Mouse (Mus musculus): ENCODE measurements around the gene Vars. TPM values are rescaled to one million over a fixed set of nuclear protein-coding genes. Genes with fewer than 3 reads are reported as not detected.
"Not testable (repeated sequence)": the region's sequence is repeated elsewhere in the genome, so short reads cannot be mapped to it uniquely, and the experiment has no call there.

Vars gene
- polyA plus RNA-seq, 1 experiment from 2014 or later: 51.1 TPM

DNA sequence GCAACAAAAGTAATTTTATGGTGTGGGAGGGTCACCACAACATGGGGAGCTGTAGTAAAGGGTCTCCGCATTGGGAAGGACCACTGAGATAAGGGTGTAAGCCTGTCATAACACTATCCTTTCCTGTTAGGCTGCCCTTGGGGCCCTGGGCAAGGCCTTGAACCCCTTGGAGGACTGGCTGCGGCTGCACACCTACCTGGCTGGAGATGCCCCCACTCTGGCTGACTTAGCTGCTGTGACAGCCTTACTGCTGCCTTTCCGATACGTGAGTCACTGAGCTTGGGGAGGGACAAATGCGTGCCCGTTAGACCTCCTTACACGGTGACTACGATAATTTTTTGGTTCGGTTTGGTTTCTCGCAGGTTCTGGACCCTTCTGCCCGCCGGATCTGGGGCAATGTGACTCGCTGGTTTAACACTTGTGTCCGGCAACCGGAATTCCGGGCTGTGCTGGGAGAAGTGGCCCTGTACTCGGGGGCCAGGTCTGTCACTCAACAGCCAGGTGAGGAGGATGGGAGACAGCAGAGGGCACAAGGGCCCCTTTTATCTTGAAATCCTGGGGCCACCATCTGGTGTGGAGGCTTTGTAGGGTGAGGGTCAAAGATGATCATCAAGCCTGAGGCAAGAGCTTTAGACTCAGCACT is 3.4 kb downstream of the Vars start:
- Histone ChIP-seq H3K4me1 (ENCODE audit: control insufficient read depth, insufficient read depth, low read length) (peaks cover 11% of the 10 kb centered on the region), H3K9me3 (ENCODE audit: control insufficient read depth, low read length) (no peaks in the 10 kb centered on the region), H3K9ac (replicated peaks; ENCODE audit: low read length) (no peak overlapping the region), H3K4me3 (replicated peaks; ENCODE audit: low read depth, low read length) (no peak overlapping the region), H3K36me3 (ENCODE audit: control insufficient read depth, insufficient read depth, low read length) (peaks cover 42% of the 10 kb centered on the region), H3K27me3 (ENCODE audit: control insufficient read depth, insufficient read depth, low read length) (no peaks in the 10 kb centered on the region), H3K4me2 (ENCODE audit: low read length) (no peak overlapping the region), H3K27ac (replicated peaks; ENCODE audit: low read depth, low read length) (no peak overlapping the region)
- ATAC-seq (ENCODE audit: low FRiP score, low TSS enrichment) (no peak), DNase-seq (no peak)
- WGBS: 97% methylated on average over 17 of the region's 17 CpGs

GRCm38 (mm10) chr17:35005158-35005557 is 4.4 kb downstream of the Vars start:
- Histone ChIP-seq H3K9me3 (ENCODE audit: control insufficient read depth, low read length) (no peaks in the 10 kb centered on the region), H3K9ac (replicated peaks; ENCODE audit: low read length) (no peak overlapping the region), H3K4me2 (ENCODE audit: low read length) (no peak overlapping the region), H3K4me1 (ENCODE audit: control insufficient read depth, insufficient read depth, low read length) (peaks cover 11% of the 10 kb centered on the region), H3K36me3 (ENCODE audit: control insufficient read depth, insufficient read depth, low read length) (peaks cover 47% of the 10 kb centered on the region), H3K4me3 (replicated peaks; ENCODE audit: low read depth, low read length) (no peak overlapping the region), H3K27me3 (ENCODE audit: control insufficient read depth, insufficient read depth, low read length) (no peaks in the 10 kb centered on the region), H3K27ac (replicated peaks; ENCODE audit: low read depth, low read length) (no peak overlapping the region)
- DNase-seq (no peak), ATAC-seq (ENCODE audit: low FRiP score, low TSS enrichment) (no peak)
- 96% methylated on average over 10 of the region's 10 CpGs for WGBS

GRCm38 (mm10) chr17:35005902-35006301 is 5.1 kb downstream of the Vars start:
- ATAC-seq (ENCODE audit: low FRiP score, low TSS enrichment); H3K4me3 ChIP-seq (replicated peaks; ENCODE audit: low read depth, low read length); H3K9me3 ChIP-seq (ENCODE audit: control insufficient read depth, low read length); H3K4me2 ChIP-seq (ENCODE audit: low read length); DNase-seq; H3K9ac ChIP-seq (replicated peaks; ENCODE audit: low read length); H3K27ac ChIP-seq (replicated peaks; ENCODE audit: low read depth, low read length); H3K27me3 ChIP-seq (ENCODE audit: control insufficient read depth, insufficient read depth, low read length): not testable (repeated sequence)
- H3K36me3 ChIP-seq (ENCODE audit: control insufficient read depth, insufficient read depth, low read length): peaks cover 55% of the 10 kb centered on the region
- 93% methylated on average over 4 of the region's 5 CpGs for WGBS
- peaks cover 11% of the 10 kb centered on the region for H3K4me1 ChIP-seq (ENCODE audit: control insufficient read depth, insufficient read depth, low read length)

- Histone ChIP-seq H3K9ac (replicated peaks; ENCODE audit: low read length) (no peak overlapping the region), H3K4me1 (ENCODE audit: control insufficient read depth, insufficient read depth, low read length) (peaks cover 3% of the 10 kb centered on the region), H3K27ac (replicated peaks; ENCODE audit: low read depth, low read length) (no peak overlapping the region), H3K27me3 (ENCODE audit: control insufficient read depth, insufficient read depth, low read length) (no peaks in the 10 kb centered on the region), H3K9me3 (ENCODE audit: control insufficient read depth, low read length) (no peaks in the 10 kb centered on the region), H3K4me3 (replicated peaks; ENCODE audit: low read depth, low read length) (no peak overlapping the region), H3K4me2 (ENCODE audit: low read length) (no peak overlapping the region), H3K36me3 (ENCODE audit: control insufficient read depth, insufficient read depth, low read length) (peaks cover 70% of the 10 kb centered on the region)
- DNase-seq (no peak), ATAC-seq (ENCODE audit: low FRiP score, low TSS enrichment) (no peak)
- 96% methylated on average over 7 of the region's 7 CpGs for WGBS
These were observed 6.7 kb downstream of the Vars start for GRCm38 (mm10) chr17:35007387-35007991.

DNA sequence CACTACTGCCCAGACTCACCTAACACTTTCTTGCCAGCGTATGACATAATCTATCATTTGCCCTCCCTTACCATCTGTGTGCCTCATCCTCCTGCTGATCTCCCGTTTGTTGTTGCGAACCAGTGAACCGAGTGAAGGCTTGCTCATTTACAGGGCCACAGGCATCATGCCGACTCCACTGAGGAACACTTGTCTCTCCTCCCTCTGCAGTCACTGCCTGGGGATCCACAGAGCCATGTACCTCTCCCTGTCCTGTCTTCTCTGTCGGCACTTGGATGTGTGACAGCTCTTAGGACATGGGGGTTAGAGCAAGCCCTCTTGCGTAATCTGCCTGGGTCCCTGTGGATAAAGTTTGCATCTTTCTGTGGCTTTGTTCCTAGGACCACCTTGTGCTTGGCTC is 8.8 kb downstream of the Vars start:
- no peak overlapping the region for H3K4me2 ChIP-seq (ENCODE audit: low read length)
- H3K9me3 ChIP-seq (ENCODE audit: control insufficient read depth, low read length): no peaks in the 10 kb centered on the region
- ATAC-seq (ENCODE audit: low FRiP score, low TSS enrichment) (no peak), DNase-seq (no peak)
- H3K36me3 ChIP-seq (ENCODE audit: control insufficient read depth, insufficient read depth, low read length): peaks cover 85% of the 10 kb centered on the region
- H3K27me3 ChIP-seq (ENCODE audit: control insufficient read depth, insufficient read depth, low read length): no peaks in the 10 kb centered on the region
- 86% methylated on average over 7 of the region's 7 CpGs for WGBS
- no peaks in the 10 kb centered on the region for H3K4me1 ChIP-seq (ENCODE audit: control insufficient read depth, insufficient read depth, low read length)
- H3K9ac ChIP-seq (replicated peaks; ENCODE audit: low read length): no peak overlapping the region
- no peak overlapping the region for H3K4me3 ChIP-seq (replicated peaks; ENCODE audit: low read depth, low read length)
- H3K27ac ChIP-seq (replicated peaks; ENCODE audit: low read depth, low read length): no peak overlapping the region

GRCm38 (mm10) chr17:35011440-35011839 is 10.7 kb downstream of the Vars start:
- Histone ChIP-seq H3K4me1 (ENCODE audit: control insufficient read depth, insufficient read depth, low read length) (no peaks in the 10 kb centered on the region), H3K27me3 (ENCODE audit: control insufficient read depth, insufficient read depth, low read length) (no peaks in the 10 kb centered on the region), H3K27ac (replicated peaks; ENCODE audit: low read depth, low read length) (no peak overlapping the region), H3K36me3 (ENCODE audit: control insufficient read depth, insufficient read depth, low read length) (peaks cover 89% of the 10 kb centered on the region), H3K4me2 (ENCODE audit: low read length) (no peak overlapping the region), H3K9me3 (ENCODE audit: control insufficient read depth, low read length) (no peaks in the 10 kb centered on the region), H3K9ac (replicated peaks; ENCODE audit: low read length) (no peak overlapping the region), H3K4me3 (replicated peaks; ENCODE audit: low read depth, low read length) (no peak overlapping the region)
- WGBS: 91% methylated on average over 8 of the region's 8 CpGs
- no peak for ATAC-seq (ENCODE audit: low FRiP score, low TSS enrichment)
- DNase-seq: no peak

DNA sequence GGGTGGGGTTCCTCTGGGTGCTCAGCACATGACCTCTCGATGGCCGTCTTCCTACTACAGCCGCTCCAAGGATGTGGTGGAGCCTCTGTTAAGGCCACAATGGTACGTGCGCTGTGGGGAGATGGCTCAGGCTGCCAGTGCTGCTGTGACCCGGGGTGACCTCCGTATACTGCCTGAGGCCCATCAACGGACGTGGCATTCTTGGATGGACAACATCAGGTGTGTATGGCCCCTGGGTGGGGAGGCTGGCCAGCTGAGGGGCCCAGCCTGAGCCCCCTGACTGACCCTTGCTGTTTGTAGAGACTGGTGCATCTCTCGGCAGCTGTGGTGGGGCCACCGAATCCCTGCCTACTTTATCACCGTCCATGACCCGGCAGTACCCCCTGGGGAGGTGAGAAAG is 11.6 kb downstream of the Vars start:
- WGBS: 93% methylated on average over 13 of the region's 13 CpGs
- no peak overlapping the region for H3K4me3 ChIP-seq (replicated peaks; ENCODE audit: low read depth, low read length)
- peaks cover 85% of the 10 kb centered on the region for H3K36me3 ChIP-seq (ENCODE audit: control insufficient read depth, insufficient read depth, low read length)
- no peaks in the 10 kb centered on the region for H3K4me1 ChIP-seq (ENCODE audit: control insufficient read depth, insufficient read depth, low read length)
- ATAC-seq (ENCODE audit: low FRiP score, low TSS enrichment) (no peak), DNase-seq (no peak)
- H3K27me3 ChIP-seq (ENCODE audit: control insufficient read depth, insufficient read depth, low read length): no peaks in the 10 kb centered on the region
- no peak overlapping the region for H3K9ac ChIP-seq (replicated peaks; ENCODE audit: low read length)
- no peaks in the 10 kb centered on the region for H3K9me3 ChIP-seq (ENCODE audit: control insufficient read depth, low read length)
- no peak overlapping the region for H3K4me2 ChIP-seq (ENCODE audit: low read length)
- no peak overlapping the region for H3K27ac ChIP-seq (replicated peaks; ENCODE audit: low read depth, low read length)

DNA sequence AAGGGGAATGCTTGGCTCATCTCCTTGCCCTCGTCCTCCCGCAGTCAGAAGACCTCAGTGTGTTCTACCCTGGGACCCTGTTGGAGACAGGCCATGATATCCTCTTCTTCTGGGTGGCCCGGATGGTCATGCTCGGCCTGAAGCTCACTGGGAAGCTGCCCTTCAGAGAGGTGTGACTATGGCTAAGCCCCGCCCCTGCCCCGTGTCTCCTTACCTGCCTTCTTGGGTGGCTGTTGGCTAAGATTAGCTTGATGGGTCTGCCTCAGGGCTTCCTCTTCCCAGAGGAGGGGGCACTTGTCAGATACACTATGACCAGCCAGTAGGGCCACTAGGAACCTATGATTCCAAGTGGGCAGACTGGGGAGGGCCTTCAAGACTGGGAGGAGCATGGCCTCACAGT is 12.4 kb downstream of the Vars start:
- WGBS: 88% methylated on average over 6 of the region's 6 CpGs
- no peaks in the 10 kb centered on the region for H3K4me1 ChIP-seq (ENCODE audit: control insufficient read depth, insufficient read depth, low read length)
- no peak overlapping the region for H3K9ac ChIP-seq (replicated peaks; ENCODE audit: low read length)
- H3K4me3 ChIP-seq (replicated peaks; ENCODE audit: low read depth, low read length): no peak overlapping the region
- no peak overlapping the region for H3K4me2 ChIP-seq (ENCODE audit: low read length)
- no peaks in the 10 kb centered on the region for H3K9me3 ChIP-seq (ENCODE audit: control insufficient read depth, low read length)
- no peak for DNase-seq
- no peak overlapping the region for H3K27ac ChIP-seq (replicated peaks; ENCODE audit: low read depth, low read length)
- ATAC-seq (ENCODE audit: low FRiP score, low TSS enrichment): no peak
- H3K27me3 ChIP-seq (ENCODE audit: control insufficient read depth, insufficient read depth, low read length): no peaks in the 10 kb centered on the region
- H3K36me3 ChIP-seq (ENCODE audit: control insufficient read depth, insufficient read depth, low read length): peaks cover 78% of the 10 kb centered on the region

GRCm38 (mm10) chr17:35015296-35015695 is 14.5 kb downstream of the Vars start:
- H3K4me3 ChIP-seq (replicated peaks; ENCODE audit: low read depth, low read length): no peak overlapping the region
- H3K9ac ChIP-seq (replicated peaks; ENCODE audit: low read length): no peak overlapping the region
- ATAC-seq (ENCODE audit: low FRiP score, low TSS enrichment) (no peak), DNase-seq (no peak)
- no peak overlapping the region for H3K27ac ChIP-seq (replicated peaks; ENCODE audit: low read depth, low read length)
- no peaks in the 10 kb centered on the region for H3K9me3 ChIP-seq (ENCODE audit: control insufficient read depth, low read length)
- WGBS: 93% methylated on average over 16 of the region's 16 CpGs
- H3K27me3 ChIP-seq (ENCODE audit: control insufficient read depth, insufficient read depth, low read length): no peaks in the 10 kb centered on the region
- peaks cover 67% of the 10 kb centered on the region for H3K36me3 ChIP-seq (ENCODE audit: control insufficient read depth, insufficient read depth, low read length)
- H3K4me1 ChIP-seq (ENCODE audit: control insufficient read depth, insufficient read depth, low read length): no peaks in the 10 kb centered on the region
- no peak overlapping the region for H3K4me2 ChIP-seq (ENCODE audit: low read length)
